Mouse (Mus musculus): Measurements from ENCODE around the gene Dmgdh. TPM values are rescaled to one million over a fixed set of nuclear protein-coding genes. Genes with fewer than 3 reads are reported as not detected.

The Dmgdh gene
- polyA plus RNA-seq, 1 experiment from 2014 or later: 17.2 TPM

DNA sequence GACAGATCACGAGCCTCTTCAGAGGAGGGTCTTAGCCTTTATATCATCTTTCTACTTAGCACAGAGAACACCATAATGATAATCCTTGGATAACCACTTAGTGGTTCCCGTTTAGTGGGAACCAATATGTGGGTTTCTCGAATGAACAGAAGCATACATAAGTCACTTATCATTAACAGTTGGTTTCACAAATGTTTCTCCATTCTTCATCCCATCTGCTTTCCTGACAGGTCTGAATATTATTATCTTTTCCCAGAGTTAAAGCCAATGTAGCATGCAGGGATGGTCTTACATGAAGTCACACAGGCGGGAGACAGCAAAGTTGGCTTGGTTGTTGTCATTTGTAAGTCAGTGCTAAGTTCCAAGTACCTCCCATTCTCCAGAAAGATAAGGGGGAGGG lies 6.6 kb upstream of the Dmgdh start:
- Histone ChIP-seq H3K9me3 (replicated peaks) (no peaks in the 10 kb centered on the region), H3K9ac (no peak overlapping the region), H3K27me3 (no peaks in the 10 kb centered on the region), H3K27ac (replicated peaks) (no peak overlapping the region), H3K4me3 (replicated peaks) (no peak overlapping the region), H3K4me2 (no peak overlapping the region), H3K4me1 (replicated peaks) (no peaks in the 10 kb centered on the region), H3K36me3 (replicated peaks) (0 out of 2 replicates have a peak, but pooled peaks cover 2% of the 10 kb centered on the region)
- no peak for ATAC-seq (ENCODE audit: insufficient read depth)
- WGBS (ENCODE audit: insufficient replicate concordance): 49% methylated on average over 4 of the region's 4 CpGs

DNA sequence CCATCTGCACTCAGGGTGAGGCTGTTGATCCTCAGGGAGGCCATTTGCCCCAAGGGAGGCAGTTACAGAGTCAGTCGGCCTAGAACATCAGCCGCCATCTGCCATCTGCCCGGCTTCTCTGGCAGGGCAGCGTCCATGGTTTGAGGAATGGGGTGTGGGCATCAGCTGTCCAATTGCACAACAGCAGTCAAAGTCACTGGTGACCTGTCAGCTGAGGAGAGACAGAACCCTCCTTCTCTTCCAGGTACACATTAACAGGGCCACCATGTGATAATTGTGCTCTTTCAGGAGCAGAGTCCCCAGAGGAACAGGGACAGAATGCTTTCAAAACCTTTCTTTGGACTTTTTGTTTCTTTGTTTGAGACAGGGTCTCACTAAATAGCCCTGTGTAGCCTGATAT lies 1.9 kb upstream of the Dmgdh start:
- Histone ChIP-seq H3K9me3 (replicated peaks) (no peaks in the 10 kb centered on the region), H3K36me3 (replicated peaks) (0 out of 2 replicates have a peak, but pooled peaks cover 2% of the 10 kb centered on the region), H3K27ac (replicated peaks) (peak overlapping the region; percentile 65), H3K4me3 (replicated peaks) (no peak overlapping the region), H3K4me1 (replicated peaks) (no peaks in the 10 kb centered on the region), H3K9ac (no peak overlapping the region), H3K4me2 (peak overlapping the region; percentile 44), H3K27me3 (peaks cover 13% of the 10 kb centered on the region)
- 66% methylated on average over 4 of the region's 4 CpGs for WGBS (ENCODE audit: insufficient replicate concordance)
- peak; percentile 56 for ATAC-seq (ENCODE audit: insufficient read depth)

DNA sequence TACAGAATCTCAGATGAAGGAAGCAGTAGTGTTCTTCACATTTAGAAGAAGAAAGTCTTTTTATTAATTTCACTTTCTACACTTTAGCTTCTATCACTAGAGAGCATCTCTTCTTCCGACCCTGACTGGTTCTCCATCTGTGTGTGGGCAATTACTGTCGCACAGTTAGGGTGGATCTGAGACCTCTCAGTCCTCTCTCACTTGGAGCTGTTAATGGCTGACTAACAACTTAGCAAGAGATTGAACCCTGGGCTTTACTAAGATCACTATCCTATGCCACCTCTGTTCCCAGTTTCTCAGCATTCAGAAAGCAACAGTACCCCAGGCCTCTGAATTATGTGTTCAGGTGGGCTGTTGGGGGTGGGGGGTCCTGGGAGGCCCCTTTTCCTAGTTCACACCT lies 937 bp upstream of the Dmgdh start:
- 0 out of 2 replicates have a peak, but pooled peaks cover 2% of the 10 kb centered on the region for H3K36me3 ChIP-seq (replicated peaks)
- H3K9me3 ChIP-seq (replicated peaks): no peaks in the 10 kb centered on the region
- no peak overlapping the region for H3K9ac ChIP-seq
- H3K4me3 ChIP-seq (replicated peaks): peak overlapping the region; percentile 47
- no peak for ATAC-seq (ENCODE audit: insufficient read depth)
- WGBS (ENCODE audit: insufficient replicate concordance): 36% methylated on average over 2 of the region's 2 CpGs
- H3K27me3 ChIP-seq: peaks cover 13% of the 10 kb centered on the region
- H3K27ac ChIP-seq (replicated peaks): peak overlapping the region; percentile 62
- peak overlapping the region; percentile 44 for H3K4me2 ChIP-seq
- H3K4me1 ChIP-seq (replicated peaks): no peaks in the 10 kb centered on the region

GRCm38 (mm10) chr13:93676864-93677263 lies 2.6 kb downstream of the Dmgdh start:
- peaks cover 13% of the 10 kb centered on the region for H3K27me3 ChIP-seq
- H3K4me2 ChIP-seq: no peak overlapping the region
- H3K4me1 ChIP-seq (replicated peaks): no peaks in the 10 kb centered on the region
- no peak overlapping the region for H3K4me3 ChIP-seq (replicated peaks)
- no peak overlapping the region for H3K27ac ChIP-seq (replicated peaks)
- 65% methylated on average over 9 of the region's 9 CpGs for WGBS (ENCODE audit: insufficient replicate concordance)
- no peak for ATAC-seq (ENCODE audit: insufficient read depth)
- 0 out of 2 replicates have a peak, but pooled peaks cover 4% of the 10 kb centered on the region for H3K36me3 ChIP-seq (replicated peaks)
- H3K9ac ChIP-seq: no peak overlapping the region
- H3K9me3 ChIP-seq (replicated peaks): no peaks in the 10 kb centered on the region

GRCm38 (mm10) chr13:93683336-93683735 lies 9.1 kb downstream of the Dmgdh start:
- Histone ChIP-seq H3K27ac (replicated peaks) (no peak overlapping the region), H3K36me3 (replicated peaks) (0 out of 2 replicates have a peak, but pooled peaks cover 4% of the 10 kb centered on the region), H3K9me3 (replicated peaks) (no peaks in the 10 kb centered on the region), H3K27me3 (no peaks in the 10 kb centered on the region), H3K4me1 (replicated peaks) (no peaks in the 10 kb centered on the region), H3K4me3 (replicated peaks) (no peak overlapping the region), H3K9ac (no peak overlapping the region), H3K4me2 (no peak overlapping the region)
- ATAC-seq (ENCODE audit: insufficient read depth): no peak

DNA sequence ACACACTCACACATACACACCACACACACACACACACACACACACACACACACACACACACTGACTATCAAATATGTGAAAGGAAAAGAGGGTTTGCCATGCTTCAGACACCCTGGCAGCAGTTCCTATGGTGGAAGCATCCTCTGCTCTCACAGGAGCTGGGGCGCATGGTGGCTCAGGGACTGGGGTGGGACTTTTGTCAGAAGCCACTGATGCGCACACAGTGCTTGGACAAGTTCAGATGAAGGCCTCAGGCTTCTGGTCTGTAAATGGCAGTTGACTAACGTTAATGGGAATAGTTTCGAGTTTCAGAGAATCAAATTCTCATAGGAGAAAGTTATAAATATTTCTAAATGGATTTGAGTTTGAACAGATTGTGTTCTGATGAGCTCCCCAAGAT lies 11.0 kb downstream of the Dmgdh start:
- ATAC-seq (ENCODE audit: insufficient read depth): no peak
- WGBS (ENCODE audit: insufficient replicate concordance): 67% methylated on average over 4 of the region's 4 CpGs
- Histone ChIP-seq H3K36me3 (replicated peaks) (no peaks in the 10 kb centered on the region), H3K4me3 (replicated peaks) (no peak overlapping the region), H3K27me3 (no peaks in the 10 kb centered on the region), H3K4me2 (no peak overlapping the region), H3K9me3 (replicated peaks) (no peaks in the 10 kb centered on the region), H3K4me1 (replicated peaks) (no peaks in the 10 kb centered on the region), H3K9ac (no peak overlapping the region), H3K27ac (replicated peaks) (no peak overlapping the region)

GRCm38 (mm10) chr13:93687321-93687720 lies 13.1 kb downstream of the Dmgdh start:
- Histone ChIP-seq H3K4me2 (no peak overlapping the region), H3K4me1 (replicated peaks) (no peaks in the 10 kb centered on the region), H3K27ac (replicated peaks) (no peak overlapping the region), H3K9ac (no peak overlapping the region), H3K9me3 (replicated peaks) (no peaks in the 10 kb centered on the region), H3K4me3 (replicated peaks) (no peak overlapping the region), H3K36me3 (replicated peaks) (no peaks in the 10 kb centered on the region), H3K27me3 (no peaks in the 10 kb centered on the region)
- no peak for ATAC-seq (ENCODE audit: insufficient read depth)
- WGBS (ENCODE audit: insufficient replicate concordance): 42% methylated on average over 5 of the region's 5 CpGs

DNA sequence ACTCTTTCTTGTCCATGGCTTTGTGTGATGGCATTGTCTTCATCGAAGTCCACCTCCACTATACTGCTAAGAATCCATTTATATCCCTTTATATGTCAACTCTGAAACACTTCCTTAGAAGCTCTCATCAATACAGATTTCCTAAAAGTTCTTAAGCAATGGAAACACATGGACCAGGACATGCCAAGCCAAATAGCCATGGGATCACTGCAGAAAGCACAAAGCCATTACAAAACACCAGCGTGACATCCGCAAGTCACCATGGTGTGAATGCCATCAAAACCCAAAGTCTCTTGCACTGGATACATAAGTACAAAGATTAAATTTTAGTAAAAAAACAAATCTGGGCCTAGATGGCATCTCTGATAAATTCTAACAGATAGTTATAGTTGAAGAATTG lies 15.3 kb downstream of the Dmgdh start:
- ATAC-seq (ENCODE audit: insufficient read depth): no peak
- Histone ChIP-seq H3K27me3 (no peaks in the 10 kb centered on the region), H3K4me1 (replicated peaks) (no peaks in the 10 kb centered on the region), H3K4me3 (replicated peaks) (no peak overlapping the region), H3K27ac (replicated peaks) (no peak overlapping the region), H3K9me3 (replicated peaks) (no peaks in the 10 kb centered on the region), H3K9ac (no peak overlapping the region), H3K36me3 (replicated peaks) (no peaks in the 10 kb centered on the region), H3K4me2 (no peak overlapping the region)
- 79% methylated on average over 3 of the region's 3 CpGs for WGBS (ENCODE audit: insufficient replicate concordance)

GRCm38 (mm10) chr13:93690821-93691220 lies 16.6 kb downstream of the Dmgdh start:
- H3K9ac ChIP-seq: no peak overlapping the region
- H3K27me3 ChIP-seq: no peaks in the 10 kb centered on the region
- no peak for ATAC-seq (ENCODE audit: insufficient read depth)
- H3K4me2 ChIP-seq: no peak overlapping the region
- no peak overlapping the region for H3K4me3 ChIP-seq (replicated peaks)
- H3K36me3 ChIP-seq (replicated peaks): no peaks in the 10 kb centered on the region
- H3K4me1 ChIP-seq (replicated peaks): no peaks in the 10 kb centered on the region
- H3K9me3 ChIP-seq (replicated peaks): no peaks in the 10 kb centered on the region
- 55% methylated on average over 1 of the region's 1 CpGs for WGBS (ENCODE audit: insufficient replicate concordance)
- H3K27ac ChIP-seq (replicated peaks): no peak overlapping the region

- WGBS (ENCODE audit: insufficient replicate concordance): 62% methylated on average over 6 of the region's 6 CpGs
- H3K9me3 ChIP-seq (replicated peaks): no peaks in the 10 kb centered on the region
- H3K4me3 ChIP-seq (replicated peaks): no peak overlapping the region
- no peaks in the 10 kb centered on the region for H3K27me3 ChIP-seq
- no peak for ATAC-seq (ENCODE audit: insufficient read depth)
- no peak overlapping the region for H3K9ac ChIP-seq
- H3K36me3 ChIP-seq (replicated peaks): no peaks in the 10 kb centered on the region
- no peak overlapping the region for H3K27ac ChIP-seq (replicated peaks)
- H3K4me1 ChIP-seq (replicated peaks): no peaks in the 10 kb centered on the region
- H3K4me2 ChIP-seq: no peak overlapping the region
Observed at GRCm38 (mm10) chr13:93698866-93699265, 24.6 kb downstream of the Dmgdh start.

DNA sequence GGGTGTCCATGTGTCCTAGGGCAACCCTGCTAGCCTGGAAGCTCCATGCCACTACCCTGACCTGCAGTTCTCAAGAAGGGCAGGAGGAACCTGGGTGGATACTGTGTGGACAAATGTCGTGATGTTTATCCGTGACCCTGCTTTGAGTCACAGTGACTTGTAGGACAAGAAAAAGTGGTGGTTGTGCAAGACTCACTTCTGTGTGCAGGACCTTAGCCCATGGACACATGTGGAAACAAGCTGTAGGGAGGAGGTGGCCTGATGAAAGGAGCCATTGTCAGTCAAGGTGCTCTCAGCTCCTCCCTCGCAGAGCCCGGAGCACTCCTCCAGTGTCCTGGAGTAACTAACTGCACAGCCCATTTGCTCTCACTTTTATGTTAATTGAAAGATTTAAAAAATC lies 31.5 kb downstream of the Dmgdh start:
- Histone ChIP-seq H3K9me3 (replicated peaks) (no peaks in the 10 kb centered on the region), H3K9ac (no peak overlapping the region), H3K27me3 (no peaks in the 10 kb centered on the region), H3K4me1 (replicated peaks) (no peaks in the 10 kb centered on the region), H3K4me3 (replicated peaks) (no peak overlapping the region), H3K36me3 (replicated peaks) (no peaks in the 10 kb centered on the region), H3K4me2 (no peak overlapping the region), H3K27ac (replicated peaks) (no peak overlapping the region)
- WGBS (ENCODE audit: insufficient replicate concordance): 64% methylated on average over 4 of the region's 4 CpGs
- ATAC-seq (ENCODE audit: insufficient read depth): peak; percentile 62

DNA sequence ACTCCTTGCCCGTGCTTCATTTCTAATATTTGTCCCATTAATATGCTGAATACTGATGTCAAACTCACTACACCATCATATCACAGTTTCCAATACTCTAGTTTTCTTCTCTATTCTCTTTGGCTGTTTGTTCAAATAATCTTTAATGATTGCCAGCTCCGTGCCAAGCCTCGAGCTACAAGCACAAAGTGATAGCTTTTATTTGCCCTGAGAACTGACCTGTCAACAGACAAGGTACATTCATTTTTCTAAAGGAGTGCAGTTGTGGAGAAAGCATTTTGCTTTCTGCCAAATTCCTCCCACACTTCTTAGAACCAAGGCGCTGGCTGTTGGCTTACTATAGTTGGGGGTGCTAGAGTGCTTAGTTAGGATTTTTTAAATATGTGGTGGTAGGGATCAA lies 33.0 kb downstream of the Dmgdh start:
- Histone ChIP-seq H3K4me2 (no peak overlapping the region), H3K4me1 (replicated peaks) (no peaks in the 10 kb centered on the region; the same call in 1 of the 2 replicates), H3K36me3 (replicated peaks) (no peaks in the 10 kb centered on the region), H3K9me3 (replicated peaks) (no peaks in the 10 kb centered on the region), H3K27me3 (no peaks in the 10 kb centered on the region), H3K27ac (replicated peaks) (no peak overlapping the region), H3K4me3 (replicated peaks) (no peak overlapping the region), H3K9ac (no peak overlapping the region)
- ATAC-seq (ENCODE audit: insufficient read depth): no peak
- 56% methylated on average over 4 of the region's 4 CpGs for WGBS (ENCODE audit: insufficient replicate concordance)
